Mouse (Mus musculus) layer of hippocampus, adult 9-10 months (tissue): Measurements from ENCODE around the gene Lama5.

Experiments
- DNase-seq: peaks from one replicate; pipeline ENCODE4 v3.0.0; 2022; ENCODE audit warnings: low spot score

Lama5 gene

DNA sequence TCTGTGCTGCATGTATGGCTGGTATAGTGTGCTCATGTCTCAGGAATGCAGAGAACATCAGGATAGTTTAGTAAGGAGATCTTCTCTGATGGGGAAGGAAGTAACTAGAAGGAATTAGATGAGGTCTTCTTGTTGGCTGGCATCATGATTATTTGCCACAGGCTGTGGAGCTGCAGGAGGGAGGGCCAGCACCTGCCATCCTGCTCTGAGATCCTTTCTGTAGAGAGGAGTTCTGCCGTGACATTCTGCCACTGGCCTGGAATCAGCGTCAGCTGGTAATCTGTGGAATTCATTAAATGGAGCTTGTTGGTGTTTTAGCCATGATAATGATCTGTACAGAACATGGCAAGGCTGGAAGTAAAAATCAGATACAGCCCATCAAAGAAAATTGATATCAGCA lies 79.6 kb downstream of the Lama5 start:
- no peak for DNase-seq

- no peak for DNase-seq
Observed at GRCm38 (mm10) chr2:180135414-180135813, 90.2 kb downstream of the Lama5 start.

DNA sequence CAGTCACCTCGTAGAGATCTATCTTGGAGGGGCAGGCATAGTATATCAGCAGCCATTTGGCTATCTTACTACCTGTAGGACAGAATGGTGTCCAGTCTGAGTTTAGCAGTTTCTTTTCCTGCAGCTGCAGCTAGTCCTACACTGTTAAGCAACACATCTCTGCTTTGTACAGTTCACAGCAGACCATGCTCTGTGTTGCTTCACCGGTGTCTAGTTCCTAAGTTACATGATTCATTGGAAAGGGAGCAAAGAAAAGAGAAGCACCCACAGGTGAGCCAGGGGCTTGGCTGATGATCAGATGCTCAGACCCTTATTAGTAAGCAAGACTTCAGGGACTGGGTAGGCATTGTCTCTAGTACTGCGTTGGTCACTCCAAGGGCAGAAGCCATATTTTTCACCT lies 91.7 kb downstream of the Lama5 start:
- DNase-seq: no peak

GRCm38 (mm10) chr2:180133231-180133630 lies 92.4 kb downstream of the Lama5 start:
- DNase-seq: no peak

DNA sequence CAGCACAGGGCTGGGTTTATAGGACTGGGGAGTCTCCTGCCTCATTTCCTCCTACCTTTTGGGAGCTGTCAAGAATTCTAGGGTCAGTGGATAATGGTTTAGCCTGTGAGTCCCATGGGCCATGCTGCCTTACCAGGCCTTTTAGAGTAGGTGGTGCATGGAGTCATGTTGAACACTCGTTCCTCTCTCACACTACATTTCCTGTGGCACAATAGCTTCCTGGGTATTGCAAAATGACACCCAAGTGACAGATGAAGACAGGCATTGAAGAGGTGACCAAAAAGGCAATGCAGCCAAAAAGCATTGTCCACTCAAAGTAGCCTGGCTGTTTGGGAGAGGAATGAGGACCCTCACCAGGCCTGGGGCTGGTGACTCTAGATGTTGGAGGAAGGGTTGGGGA lies 98.0 kb downstream of the Lama5 start:
- no peak for DNase-seq
